Mouse (Mus musculus): ENCODE measurements at regions not wholly inside any gene's neighbourhood (a gene's known extent, or its start where the extent isn't known, plus 50 kb on each side); places are given as distances from the start of the nearest gene placed in this dataset.

DNA sequence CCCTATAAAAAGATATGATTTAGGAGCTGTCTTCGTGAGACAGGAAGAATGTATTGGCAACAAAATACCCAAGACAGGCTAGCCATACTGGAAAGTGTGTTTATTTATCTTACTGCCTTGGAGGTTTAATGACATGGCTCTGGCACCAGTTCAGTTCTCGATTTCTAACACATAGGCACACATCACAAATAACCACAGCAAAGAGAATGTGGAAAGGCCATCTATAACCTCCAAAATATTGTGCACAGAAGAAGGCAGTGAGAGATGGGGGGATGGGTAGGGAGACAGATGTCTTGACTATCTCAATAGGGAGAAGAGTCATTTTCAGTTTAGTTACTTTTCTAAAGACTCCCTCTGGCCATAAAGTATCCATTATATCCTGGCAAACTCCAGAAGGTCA is 90.5 kb downstream of the Minar1 start:
- Histone ChIP-seq H3K27ac (replicated peaks; ENCODE audit: low read depth, low read length) (no peak overlapping the region), H3K4me1 (ENCODE audit: control insufficient read depth, insufficient read depth, low read length) (no peaks in the 10 kb centered on the region), H3K4me3 (ENCODE audit: low read depth, low read length) (no peak overlapping the region), H3K36me3 (ENCODE audit: control insufficient read depth, insufficient read depth, low read length) (no peaks in the 10 kb centered on the region), H3K9me3 (ENCODE audit: control insufficient read depth, low read length) (no peaks in the 10 kb centered on the region), H3K27me3 (replicated peaks; ENCODE audit: control insufficient read depth, insufficient read depth, low read length) (no peaks in the 10 kb centered on the region), H3K9ac (ENCODE audit: low read depth, low read length) (no peak overlapping the region), H3K4me2 (ENCODE audit: low read depth, low read length) (no peak overlapping the region)
- ATAC-seq (ENCODE audit: low read depth): no peak
- WGBS: 64% methylated on average over 2 of the region's 2 CpGs
- no peak for DNase-seq (ENCODE audit: low spot score)

DNA sequence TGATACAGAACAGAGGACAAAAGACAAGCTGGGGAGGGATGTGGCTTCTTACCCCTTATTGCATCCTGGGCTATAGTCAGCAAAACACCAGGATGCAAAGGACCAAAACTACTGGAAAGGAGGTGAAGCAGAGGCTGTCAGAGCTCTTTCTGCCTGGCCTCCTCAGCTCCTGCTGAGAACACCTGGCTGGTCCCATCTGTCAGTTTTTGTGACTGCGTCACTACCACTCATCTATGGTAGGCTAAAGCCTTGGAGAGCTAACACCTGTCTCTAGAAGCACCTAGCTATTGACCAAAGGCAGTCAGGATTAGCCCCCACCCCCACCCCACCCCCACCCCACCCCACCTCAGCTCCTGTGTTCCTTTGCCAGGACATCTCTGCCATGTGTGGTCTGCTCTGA is 98.8 kb downstream of the Minar1 start:
- Histone ChIP-seq H3K9ac (ENCODE audit: low read depth, low read length) (no peak overlapping the region), H3K27me3 (replicated peaks; ENCODE audit: control insufficient read depth, insufficient read depth, low read length) (no peaks in the 10 kb centered on the region), H3K36me3 (ENCODE audit: control insufficient read depth, insufficient read depth, low read length) (no peaks in the 10 kb centered on the region), H3K27ac (replicated peaks; ENCODE audit: low read depth, low read length) (no peak overlapping the region), H3K9me3 (ENCODE audit: control insufficient read depth, low read length) (no peaks in the 10 kb centered on the region), H3K4me3 (ENCODE audit: low read depth, low read length) (no peak overlapping the region), H3K4me1 (ENCODE audit: control insufficient read depth, insufficient read depth, low read length) (no peaks in the 10 kb centered on the region), H3K4me2 (ENCODE audit: low read depth, low read length) (no peak overlapping the region)
- ATAC-seq (ENCODE audit: low read depth) (no peak), DNase-seq (ENCODE audit: low spot score) (no peak)
- 100% methylated on average over 1 of the region's 1 CpGs for WGBS

DNA sequence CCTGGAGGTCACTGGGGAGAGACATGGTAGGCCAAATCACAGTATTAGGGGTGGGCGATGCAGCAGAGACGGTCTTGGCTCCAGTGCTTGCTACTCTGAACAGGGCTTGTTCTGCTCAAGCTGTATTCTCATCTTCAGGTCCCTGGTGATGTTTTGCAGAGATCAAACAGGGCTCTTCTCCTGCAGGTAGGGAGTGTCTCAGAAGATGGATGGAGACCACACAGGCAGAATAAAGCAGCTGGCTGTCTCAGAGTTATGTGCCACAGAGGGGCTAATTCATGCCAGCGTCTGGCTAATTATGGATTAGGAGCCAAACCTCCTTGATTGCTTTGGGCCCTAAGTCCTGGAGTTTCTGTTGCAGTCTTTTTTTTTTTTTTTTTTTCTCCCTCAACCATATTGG is 99.2 kb downstream of the Minar1 start:
- H3K9me3 ChIP-seq (ENCODE audit: control insufficient read depth, low read length): no peaks in the 10 kb centered on the region
- no peak overlapping the region for H3K27ac ChIP-seq (replicated peaks; ENCODE audit: low read depth, low read length)
- ATAC-seq (ENCODE audit: low read depth): no peak
- no peak overlapping the region for H3K4me3 ChIP-seq (ENCODE audit: low read depth, low read length)
- H3K27me3 ChIP-seq (replicated peaks; ENCODE audit: control insufficient read depth, insufficient read depth, low read length): no peaks in the 10 kb centered on the region
- no peak overlapping the region for H3K9ac ChIP-seq (ENCODE audit: low read depth, low read length)
- no peak for DNase-seq (ENCODE audit: low spot score)
- no peak overlapping the region for H3K4me2 ChIP-seq (ENCODE audit: low read depth, low read length)
- 47% methylated on average over 3 of the region's 3 CpGs for WGBS
- no peaks in the 10 kb centered on the region for H3K36me3 ChIP-seq (ENCODE audit: control insufficient read depth, insufficient read depth, low read length)
- no peaks in the 10 kb centered on the region for H3K4me1 ChIP-seq (ENCODE audit: control insufficient read depth, insufficient read depth, low read length)

DNA sequence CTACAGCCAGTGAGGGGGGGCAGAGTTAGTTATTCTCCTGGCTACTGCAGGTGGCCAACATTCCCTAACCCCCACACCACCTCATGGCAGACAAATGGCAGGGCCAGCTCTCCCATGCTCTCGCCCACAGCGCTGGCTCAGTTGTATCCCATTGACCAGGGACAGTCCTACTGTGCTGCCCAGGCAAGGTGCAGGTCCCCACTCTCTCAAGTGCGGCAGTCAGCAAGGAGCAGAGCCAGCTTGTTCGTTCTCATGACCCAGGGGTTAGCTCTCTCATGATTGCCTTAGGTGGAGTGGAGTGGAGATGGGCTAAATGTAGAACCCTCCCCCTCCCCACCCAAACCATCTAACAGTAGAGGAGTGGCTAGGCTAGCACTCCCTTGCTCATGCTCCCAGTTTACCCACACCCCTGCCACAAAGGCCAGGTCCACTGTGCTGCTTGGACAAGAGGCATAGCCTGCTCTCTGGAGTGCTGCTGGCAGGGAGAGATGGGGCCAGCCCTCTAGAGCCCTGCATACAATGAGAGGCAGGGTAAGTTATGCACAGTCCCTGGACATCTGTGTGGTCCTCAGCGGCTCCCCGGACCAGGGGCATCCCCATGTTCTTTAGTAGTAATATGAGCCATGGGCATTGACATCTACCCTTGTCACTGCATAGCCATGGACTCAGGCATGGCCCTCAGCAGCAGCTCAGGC is 114.4 kb downstream of the Minar1 start:
- Histone ChIP-seq H3K4me3 (ENCODE audit: low read depth, low read length) (no peak overlapping the region), H3K27ac (replicated peaks; ENCODE audit: low read depth, low read length) (no peak overlapping the region), H3K4me1 (ENCODE audit: control insufficient read depth, insufficient read depth, low read length) (no peaks in the 10 kb centered on the region), H3K9me3 (ENCODE audit: control insufficient read depth, low read length) (no peaks in the 10 kb centered on the region), H3K27me3 (replicated peaks; ENCODE audit: control insufficient read depth, insufficient read depth, low read length) (no peaks in the 10 kb centered on the region), H3K4me2 (ENCODE audit: low read depth, low read length) (no peak overlapping the region), H3K36me3 (ENCODE audit: control insufficient read depth, insufficient read depth, low read length) (no peaks in the 10 kb centered on the region), H3K9ac (ENCODE audit: low read depth, low read length) (no peak overlapping the region)
- ATAC-seq (ENCODE audit: low read depth) (no peak), DNase-seq (ENCODE audit: low spot score) (no peak)
- 87% methylated on average over 6 of the region's 6 CpGs for WGBS

DNA sequence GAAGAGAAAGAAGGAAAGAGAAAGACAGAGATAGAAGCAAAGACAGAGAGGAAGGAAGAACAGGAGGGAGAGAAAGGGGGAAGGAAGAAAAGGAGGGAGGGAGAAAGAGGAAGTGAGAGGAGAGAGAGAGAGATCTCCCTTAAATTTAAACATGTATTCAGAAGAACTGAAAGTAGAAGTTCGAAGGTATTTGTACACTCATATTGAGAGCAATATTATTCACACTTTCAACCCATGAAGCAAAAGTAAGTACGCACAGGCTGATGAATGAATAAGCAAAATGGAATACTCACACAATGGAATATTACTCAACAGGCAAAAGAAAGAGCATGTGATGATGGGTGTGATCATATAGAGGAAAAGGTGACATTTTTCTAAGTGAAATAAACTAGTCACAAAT is 120.8 kb downstream of the Minar1 start:
- H3K36me3 ChIP-seq (ENCODE audit: control insufficient read depth, insufficient read depth, low read length): no peaks in the 10 kb centered on the region

DNA sequence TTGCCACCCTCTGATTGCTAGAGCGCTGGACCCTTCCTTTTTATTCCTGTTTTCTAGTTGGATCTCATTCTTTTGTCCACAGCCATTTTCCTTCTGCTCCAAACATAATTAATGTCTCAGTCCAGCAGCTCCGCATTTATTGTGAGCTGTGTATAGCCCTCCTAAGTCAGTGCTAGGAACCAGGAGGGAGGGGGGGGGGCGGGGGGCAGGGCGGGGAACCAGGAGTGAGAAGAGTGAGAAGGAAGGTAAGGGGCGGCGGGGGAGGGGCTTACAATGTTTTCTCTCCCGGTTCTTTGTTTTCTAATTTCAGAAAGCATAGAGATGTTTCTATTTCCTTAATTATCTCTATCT is 125.6 kb downstream of the Minar1 start:
- ATAC-seq (ENCODE audit: low read depth) (no peak), DNase-seq (ENCODE audit: low spot score) (no peak)

More for the DNA sequence above, 120.8 kb downstream of the Minar1 start:
- no peak overlapping the region for H3K9ac ChIP-seq (ENCODE audit: low read depth, low read length)
- H3K27ac ChIP-seq (replicated peaks; ENCODE audit: low read depth, low read length): no peak overlapping the region
- no peak overlapping the region for H3K4me2 ChIP-seq (ENCODE audit: low read depth, low read length)
- no peak for ATAC-seq (ENCODE audit: low read depth)
- H3K27me3 ChIP-seq (replicated peaks; ENCODE audit: control insufficient read depth, insufficient read depth, low read length): no peaks in the 10 kb centered on the region
- no peak overlapping the region for H3K4me3 ChIP-seq (ENCODE audit: low read depth, low read length)
- no peak for DNase-seq (ENCODE audit: low spot score)
- H3K9me3 ChIP-seq (ENCODE audit: control insufficient read depth, low read length): no peaks in the 10 kb centered on the region
- H3K4me1 ChIP-seq (ENCODE audit: control insufficient read depth, insufficient read depth, low read length): no peaks in the 10 kb centered on the region
- 91% methylated on average over 2 of the region's 2 CpGs for WGBS

DNA sequence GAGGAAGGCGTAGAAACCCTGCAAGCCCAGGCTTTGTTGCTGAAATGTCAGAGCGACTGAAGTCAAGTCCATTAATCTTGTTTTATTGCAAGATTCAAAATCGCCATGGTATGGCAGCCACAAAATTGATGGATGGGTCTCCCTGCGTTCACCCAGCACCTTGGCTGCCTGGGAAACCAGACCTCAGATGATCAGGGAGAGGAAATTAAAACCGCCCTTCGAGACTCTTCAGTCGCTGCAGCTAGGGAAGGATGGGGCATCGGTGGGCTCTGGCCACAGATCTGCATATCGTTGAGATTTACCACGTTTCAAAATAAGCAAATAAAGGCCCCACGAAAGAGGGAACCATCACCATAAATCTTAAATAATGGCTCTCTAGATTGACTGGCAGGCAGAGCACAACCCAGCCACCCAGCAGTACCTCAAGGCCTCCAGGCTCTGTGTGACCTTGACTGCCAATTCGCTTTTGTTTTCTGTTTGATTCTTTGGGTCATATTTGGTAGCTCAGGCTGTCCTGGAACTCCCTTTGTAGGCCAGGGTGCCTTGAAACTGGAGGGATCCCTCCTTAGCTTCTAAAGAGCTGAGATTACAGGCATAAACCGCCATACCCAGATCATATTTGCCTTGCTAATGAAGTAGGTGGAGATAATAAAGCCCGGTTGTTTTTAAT is 126.1 kb downstream of the Minar1 start:
- DNase-seq (ENCODE audit: low spot score) (no peak), ATAC-seq (ENCODE audit: low read depth) (no peak)
- no peaks in the 10 kb centered on the region for H3K36me3 ChIP-seq (ENCODE audit: control insufficient read depth, insufficient read depth, low read length)
- H3K27me3 ChIP-seq (replicated peaks; ENCODE audit: control insufficient read depth, insufficient read depth, low read length): no peaks in the 10 kb centered on the region
- H3K4me3 ChIP-seq (ENCODE audit: low read depth, low read length): no peak overlapping the region
- H3K4me1 ChIP-seq (ENCODE audit: control insufficient read depth, insufficient read depth, low read length): no peaks in the 10 kb centered on the region
- H3K9ac ChIP-seq (ENCODE audit: low read depth, low read length): no peak overlapping the region
- 56% methylated on average over 14 of the region's 14 CpGs for WGBS
- H3K27ac ChIP-seq (replicated peaks; ENCODE audit: low read depth, low read length): no peak overlapping the region
- H3K9me3 ChIP-seq (ENCODE audit: control insufficient read depth, low read length): no peaks in the 10 kb centered on the region
- H3K4me2 ChIP-seq (ENCODE audit: low read depth, low read length): no peak overlapping the region

More for the DNA sequence above, 125.6 kb downstream of the Minar1 start:
- H3K4me2 ChIP-seq (ENCODE audit: low read depth, low read length): no peak overlapping the region
- H3K9ac ChIP-seq (ENCODE audit: low read depth, low read length): no peak overlapping the region
- H3K27me3 ChIP-seq (replicated peaks; ENCODE audit: control insufficient read depth, insufficient read depth, low read length): no peaks in the 10 kb centered on the region
- H3K9me3 ChIP-seq (ENCODE audit: control insufficient read depth, low read length): no peaks in the 10 kb centered on the region
- H3K4me1 ChIP-seq (ENCODE audit: control insufficient read depth, insufficient read depth, low read length): no peaks in the 10 kb centered on the region
- H3K4me3 ChIP-seq (ENCODE audit: low read depth, low read length): no peak overlapping the region
- no peak overlapping the region for H3K27ac ChIP-seq (replicated peaks; ENCODE audit: low read depth, low read length)
- WGBS: 25% methylated on average over 7 of the region's 7 CpGs
- H3K36me3 ChIP-seq (ENCODE audit: control insufficient read depth, insufficient read depth, low read length): no peaks in the 10 kb centered on the region

DNA sequence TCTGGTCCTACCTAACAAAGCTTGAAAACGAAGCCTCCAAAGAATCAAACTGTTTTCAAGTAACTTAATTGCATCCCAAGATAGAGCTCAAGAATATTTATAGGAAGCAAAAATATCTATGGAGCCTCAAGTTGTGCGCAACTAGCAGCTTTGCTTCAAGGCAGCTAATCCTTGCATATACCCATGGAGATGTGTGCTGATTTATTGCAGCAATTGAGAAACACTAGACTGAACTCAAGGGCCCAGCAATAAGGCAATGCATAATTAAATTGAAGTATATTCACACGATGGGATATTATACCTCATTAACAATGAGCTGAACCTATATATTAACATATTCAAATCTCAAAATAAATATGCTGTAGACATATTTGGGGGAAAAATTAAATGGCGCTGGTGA is 135.3 kb downstream of the Minar1 start:
- Histone ChIP-seq H3K4me2 (ENCODE audit: low read depth, low read length) (no peak overlapping the region), H3K9ac (ENCODE audit: low read depth, low read length) (no peak overlapping the region), H3K4me3 (ENCODE audit: low read depth, low read length) (no peak overlapping the region), H3K4me1 (ENCODE audit: control insufficient read depth, insufficient read depth, low read length) (no peaks in the 10 kb centered on the region), H3K36me3 (ENCODE audit: control insufficient read depth, insufficient read depth, low read length) (no peaks in the 10 kb centered on the region), H3K27ac (replicated peaks; ENCODE audit: low read depth, low read length) (no peak overlapping the region), H3K27me3 (replicated peaks; ENCODE audit: control insufficient read depth, insufficient read depth, low read length) (no peaks in the 10 kb centered on the region), H3K9me3 (ENCODE audit: control insufficient read depth, low read length) (no peaks in the 10 kb centered on the region)
- ATAC-seq (ENCODE audit: low read depth) (no peak), DNase-seq (ENCODE audit: low spot score) (no peak)
- WGBS: 81% methylated on average over 4 of the region's 4 CpGs

DNA sequence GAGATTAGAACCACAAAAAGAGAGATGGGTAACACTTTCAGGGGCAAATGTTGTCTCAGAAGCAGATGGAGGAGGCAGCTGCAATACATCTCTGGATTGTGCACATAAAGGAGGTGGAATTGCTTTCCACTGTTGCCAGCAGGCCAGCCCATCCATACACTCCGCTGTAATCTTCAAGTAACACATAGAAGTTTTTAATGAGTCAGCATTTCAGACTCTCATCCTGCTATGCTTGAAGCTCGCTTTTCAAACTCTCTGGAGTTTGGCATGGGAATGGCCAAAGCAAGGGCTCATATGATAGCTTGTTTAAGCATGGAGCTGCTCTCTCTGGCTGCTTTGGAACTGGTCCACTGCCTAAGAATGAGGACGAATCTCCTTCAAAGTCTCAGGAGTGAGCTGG is 143.5 kb downstream of the Minar1 start:
- no peaks in the 10 kb centered on the region for H3K4me1 ChIP-seq (ENCODE audit: control insufficient read depth, insufficient read depth, low read length)
- no peak overlapping the region for H3K9ac ChIP-seq (ENCODE audit: low read depth, low read length)
- H3K27me3 ChIP-seq (replicated peaks; ENCODE audit: control insufficient read depth, insufficient read depth, low read length): no peaks in the 10 kb centered on the region
- no peaks in the 10 kb centered on the region for H3K36me3 ChIP-seq (ENCODE audit: control insufficient read depth, insufficient read depth, low read length)
- H3K4me3 ChIP-seq (ENCODE audit: low read depth, low read length): no peak overlapping the region
- DNase-seq (ENCODE audit: low spot score) (no peak), ATAC-seq (ENCODE audit: low read depth) (no peak)
- no peaks in the 10 kb centered on the region for H3K9me3 ChIP-seq (ENCODE audit: control insufficient read depth, low read length)
- no peak overlapping the region for H3K27ac ChIP-seq (replicated peaks; ENCODE audit: low read depth, low read length)
- WGBS: 77% methylated on average over 3 of the region's 3 CpGs
- H3K4me2 ChIP-seq (ENCODE audit: low read depth, low read length): no peak overlapping the region
